Mouse (Mus musculus): Measurements from ENCODE around the gene Acot11.

Acot11 gene

DNA sequence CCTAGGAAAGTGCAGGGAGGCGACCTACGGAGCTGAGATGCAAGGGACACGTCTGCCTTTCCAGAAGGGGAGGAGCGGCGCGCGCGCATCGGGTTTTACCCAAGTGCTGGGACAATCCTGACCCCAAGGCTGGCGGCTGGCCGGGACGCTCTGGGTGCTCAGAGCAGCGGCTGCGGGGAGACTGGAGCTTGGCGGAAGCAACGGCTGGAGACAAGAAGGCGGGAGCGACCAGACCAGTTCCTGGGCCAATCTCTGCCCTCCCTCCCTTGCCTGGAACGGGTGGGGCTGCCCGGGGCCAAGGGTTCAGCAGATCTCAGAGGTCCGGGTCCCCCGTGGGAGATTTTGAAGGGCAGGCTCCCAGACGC is at the start of gene Acot11:
Acot11 (minus strand) TSS at position 89 of the 365 bp plus-strand sequence.
- in situ Hi-C loops (cut with MboI): no loop called here

DNA sequence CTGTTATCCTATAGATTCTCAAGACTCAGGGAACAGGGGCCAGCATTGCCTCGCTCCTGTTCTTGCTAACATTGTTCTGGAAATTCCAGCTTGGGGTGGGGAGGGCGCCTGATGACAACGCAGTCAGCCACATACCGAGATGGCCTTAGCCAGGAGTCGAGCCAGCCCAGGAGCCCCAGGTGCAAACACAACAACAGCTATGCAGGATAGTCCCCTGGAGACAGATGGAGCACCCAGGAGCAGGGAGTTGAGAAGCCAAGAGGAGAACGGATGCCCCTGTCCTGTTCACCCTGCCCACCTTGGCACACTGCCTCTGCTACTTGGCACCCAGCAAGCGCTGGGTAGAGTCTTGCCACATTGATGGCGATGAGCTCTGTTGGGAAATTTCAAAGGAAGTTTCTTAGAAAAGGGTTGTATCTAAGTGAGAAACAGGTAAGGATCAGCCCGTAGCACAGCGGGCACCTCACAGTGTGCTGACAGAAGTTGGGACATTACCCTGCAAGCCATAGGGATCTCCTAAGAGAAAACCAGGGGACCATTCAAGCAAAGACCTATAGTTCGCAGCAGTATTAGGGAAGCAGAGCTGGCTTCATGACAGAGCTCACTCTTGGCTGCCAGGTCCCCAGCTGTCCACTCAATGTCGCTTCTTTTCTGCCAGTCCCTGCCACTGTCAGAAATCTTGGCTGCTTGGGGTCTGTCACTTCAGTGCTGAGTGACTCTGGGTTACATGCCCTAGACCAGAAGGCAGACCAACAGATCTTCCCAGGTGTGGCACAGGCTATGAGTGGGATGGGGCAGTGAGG is 43.7 kb upstream of the Acot11 start:
- in situ Hi-C loops (cut with MboI): loop anchor here (25.0 kb wide), 1 partner anchor 314 kb away; no protein-coding TSS in a partner anchor

DNA sequence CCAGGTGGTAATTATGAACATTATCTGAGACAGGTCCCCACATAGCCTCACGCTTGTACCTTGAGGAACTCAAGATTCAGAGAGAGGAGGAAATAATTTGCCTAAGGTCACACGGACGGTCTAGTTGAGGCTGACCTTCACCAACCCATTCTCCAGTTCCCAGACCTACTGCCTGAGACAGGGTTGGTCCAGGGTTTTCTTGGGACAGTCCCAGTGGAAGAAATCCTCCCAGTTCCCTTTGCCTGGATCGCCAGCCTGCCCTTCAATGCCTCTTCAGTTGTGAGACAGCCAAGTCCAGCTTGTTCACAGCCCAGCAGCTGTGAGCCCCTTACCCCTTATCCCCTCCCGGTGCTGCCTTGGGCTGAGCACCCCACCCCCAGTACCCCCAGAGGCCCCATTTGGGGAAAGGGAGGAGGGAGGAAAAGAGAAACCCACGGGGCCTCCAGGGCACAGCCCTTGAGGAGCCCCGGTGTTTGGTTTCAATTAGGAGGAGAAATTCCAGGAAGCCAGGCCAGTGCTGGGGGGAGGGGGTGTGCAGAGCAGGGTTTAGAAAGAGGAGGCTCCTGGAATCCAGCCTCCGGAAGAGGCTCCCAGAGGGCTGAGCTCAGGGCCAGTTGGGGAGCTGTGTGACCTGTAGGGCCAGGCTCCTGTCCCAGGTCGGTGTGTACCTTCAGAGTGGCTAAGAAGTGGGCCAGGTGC is 42.9 kb upstream of the Acot11 start:
- in situ Hi-C loops (cut with MboI): loop anchor here (25.0 kb wide), 1 partner anchor 315 kb away; no protein-coding TSS in a partner anchor

DNA sequence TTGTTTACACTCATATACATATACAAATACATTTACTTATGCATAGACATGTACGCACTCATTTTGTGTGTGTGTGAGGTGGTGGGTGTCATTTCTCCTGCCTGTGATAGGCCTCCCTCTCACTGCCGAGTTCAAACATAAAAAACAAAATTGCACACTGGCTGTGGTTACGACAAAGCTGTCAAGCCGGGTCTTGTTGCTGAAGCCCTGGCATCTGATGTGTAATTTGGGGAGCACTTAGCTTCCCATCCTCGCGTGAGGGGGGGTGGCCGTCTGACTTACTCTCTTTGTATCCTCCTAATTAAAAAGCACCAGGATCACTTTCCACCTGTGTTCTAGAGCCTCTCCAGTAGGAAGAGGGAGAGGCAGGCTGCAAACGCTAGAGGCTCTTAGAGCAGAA is 37.8 kb upstream of the Acot11 start:
- in situ Hi-C loops (cut with MboI): loop anchor here (25.0 kb wide), 1 partner anchor 320 kb away; no protein-coding TSS in a partner anchor

DNA sequence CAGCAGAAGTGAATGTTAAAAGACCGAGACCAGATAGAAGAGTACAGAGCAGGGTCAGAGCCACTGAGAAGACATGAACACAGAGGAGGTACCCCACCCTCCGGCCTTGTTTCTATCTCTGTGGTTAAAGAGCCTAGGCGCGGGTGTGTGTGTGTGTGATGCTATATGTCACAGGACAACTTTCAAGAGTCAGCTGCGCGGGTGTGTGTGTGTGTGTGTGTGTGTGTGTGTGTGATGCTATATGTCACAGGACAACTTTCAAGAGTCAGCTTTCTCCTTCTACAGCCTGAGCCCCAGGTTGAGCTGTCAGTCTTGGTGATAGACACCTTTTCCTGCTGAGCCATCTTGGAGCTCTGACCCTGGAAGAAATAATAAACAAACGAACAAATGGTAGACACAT is 37.1 kb upstream of the Acot11 start:
- in situ Hi-C loops (cut with MboI): loop anchor here (25.0 kb wide), 1 partner anchor 320 kb away; no protein-coding TSS in a partner anchor

DNA sequence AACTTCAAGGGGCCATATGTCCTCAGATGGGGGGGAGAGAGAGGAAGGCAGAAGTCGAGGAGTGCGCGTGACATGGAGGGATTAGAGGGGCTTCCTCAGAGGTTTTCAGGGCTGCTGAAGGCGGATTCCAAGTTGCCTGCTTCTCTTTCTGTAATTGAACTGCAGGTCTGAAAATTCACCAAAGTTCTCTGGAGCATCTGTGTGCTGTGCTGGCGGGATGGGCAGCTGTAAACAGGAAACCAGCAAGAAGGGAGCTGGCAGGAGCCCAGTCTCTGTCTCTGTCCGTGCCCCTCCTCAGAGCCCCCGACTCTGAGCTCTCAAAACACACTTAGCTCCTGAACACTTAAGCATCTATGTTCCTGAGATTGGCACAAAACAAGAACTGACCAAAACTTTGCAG is 36.5 kb upstream of the Acot11 start:
- in situ Hi-C loops (cut with MboI): loop anchor here (25.0 kb wide), 1 partner anchor 321 kb away; no protein-coding TSS in a partner anchor

DNA sequence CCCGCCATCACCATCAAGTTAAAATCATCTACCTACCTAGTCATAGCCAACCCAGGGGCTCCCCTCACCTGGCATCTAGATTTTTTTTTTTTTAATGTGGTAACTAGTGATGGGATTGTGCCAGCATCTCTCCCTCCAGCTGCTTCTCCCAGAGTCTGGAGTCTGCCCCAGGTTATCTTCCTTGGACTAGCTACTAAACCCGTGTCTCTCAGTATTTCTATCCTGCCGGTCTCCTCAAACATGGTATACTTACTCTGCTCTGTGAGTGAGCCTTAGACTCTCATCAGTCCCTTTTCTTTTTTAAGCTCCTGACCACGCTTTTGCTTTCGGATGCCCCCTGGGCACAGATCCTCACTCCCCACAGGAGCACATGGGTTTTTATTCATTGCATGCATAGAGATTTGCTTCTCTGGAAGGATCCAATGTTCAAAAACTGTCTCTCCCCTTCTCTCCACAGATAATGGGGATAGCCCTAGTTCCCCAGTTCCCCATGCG is 35.9 kb upstream of the Acot11 start:
- in situ Hi-C loops (cut with MboI): loop anchor here (25.0 kb wide), 1 partner anchor 322 kb away; no protein-coding TSS in a partner anchor

DNA sequence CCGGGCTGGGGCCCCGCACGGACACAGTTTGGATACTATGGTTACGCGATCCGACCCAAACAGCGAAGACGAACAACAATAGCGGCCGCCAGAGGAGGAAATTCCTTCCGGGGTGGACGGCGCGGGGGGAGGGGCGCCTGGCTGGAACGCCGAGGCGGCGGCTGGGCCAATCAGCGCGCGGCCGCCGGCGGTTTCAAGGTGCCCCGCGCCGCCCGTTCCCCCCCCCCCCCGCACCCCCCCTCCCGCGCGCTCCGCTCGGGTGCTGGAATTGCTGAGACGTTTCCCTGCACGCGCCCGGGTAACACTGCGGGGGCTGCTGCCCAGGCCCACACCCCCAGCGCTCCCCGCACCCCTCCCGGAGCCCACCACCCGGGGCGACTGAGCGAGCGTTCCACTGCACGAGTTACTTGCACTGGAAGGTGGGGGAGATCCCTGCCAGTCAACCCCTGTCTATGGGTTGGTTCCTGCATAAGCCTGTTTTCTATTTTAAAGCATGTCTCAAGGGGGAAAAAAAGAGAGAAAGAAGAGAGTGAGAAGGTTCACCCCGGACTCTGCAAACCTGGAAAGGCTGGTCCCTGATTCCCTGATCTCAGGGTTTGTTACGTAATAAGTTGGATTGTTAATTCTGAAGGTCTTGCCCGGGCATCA is 35.3 kb upstream of the Acot11 start:
- in situ Hi-C loops (cut with MboI): loop anchor here (5.0 to 25.0 kb wide), 3 partner anchors 67 to 322 kb away; no protein-coding TSS in a partner anchor

DNA sequence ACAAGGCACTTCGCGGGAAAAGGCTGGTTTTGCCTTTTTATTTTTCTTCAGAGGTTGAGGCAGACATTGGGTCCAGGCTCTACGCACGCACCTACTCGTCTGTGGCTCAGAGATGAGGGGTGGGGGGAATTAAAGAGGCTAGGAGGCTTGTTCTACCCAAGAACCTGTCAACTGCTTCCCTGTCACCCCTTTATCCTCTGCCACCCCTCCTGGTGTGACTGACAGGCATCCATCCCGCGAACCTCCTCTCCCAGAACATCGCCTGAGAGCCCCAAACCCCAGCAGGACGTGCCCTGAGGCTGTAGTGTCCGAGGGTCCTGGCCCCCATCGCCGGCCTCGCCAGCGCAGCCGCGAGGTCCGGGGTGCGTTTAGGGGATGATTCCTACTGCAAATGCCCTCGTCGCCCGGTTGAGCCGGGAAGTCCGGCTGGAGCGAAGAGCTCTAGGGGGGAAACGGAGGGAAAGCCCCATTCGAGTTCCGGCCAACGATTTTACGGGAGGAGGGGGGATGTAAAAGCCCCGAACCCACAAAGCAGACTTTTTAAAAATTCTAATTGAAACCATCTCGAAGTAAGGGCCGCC is 34.5 kb upstream of the Acot11 start:
- in situ Hi-C loops (cut with MboI): loop anchor here (5.0 to 25.0 kb wide), 3 partner anchors 68 to 323 kb away; no protein-coding TSS in a partner anchor

DNA sequence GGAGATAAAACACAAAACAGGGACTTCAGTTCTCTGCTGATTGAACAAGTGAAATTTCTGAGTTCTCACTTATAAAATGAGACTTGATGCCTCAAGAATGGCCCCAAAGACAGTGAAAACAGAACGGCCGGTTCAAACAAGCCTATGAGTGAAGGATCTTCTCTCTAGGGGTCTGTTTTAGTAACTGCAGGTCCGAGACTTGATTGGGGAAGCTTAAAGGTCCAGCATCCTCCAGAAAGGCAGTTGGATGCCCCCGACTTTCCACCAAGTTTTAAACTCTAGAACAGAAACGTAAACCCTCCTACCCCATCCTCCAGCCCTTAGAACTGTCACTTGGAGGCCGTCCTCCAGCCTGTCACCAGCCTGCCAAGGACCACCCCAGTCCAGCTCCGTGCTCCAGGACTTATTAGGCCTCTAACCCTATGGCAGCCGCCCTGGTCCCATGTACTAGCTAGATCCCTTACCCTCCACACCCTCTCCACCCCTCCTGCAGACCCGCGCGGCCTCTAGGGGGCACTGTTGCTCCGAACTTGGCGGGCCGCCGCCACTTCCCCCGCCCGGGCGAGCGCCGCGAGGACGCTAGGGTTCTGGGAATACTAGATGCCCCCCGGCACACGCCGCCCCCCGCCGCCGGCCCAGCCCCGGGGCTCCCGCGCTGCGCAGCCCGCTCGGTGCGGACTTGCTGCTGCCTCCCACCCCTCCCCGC is 33.9 kb upstream of the Acot11 start:
- in situ Hi-C loops (cut with MboI): loop anchor here (5.0 to 25.0 kb wide), 3 partner anchors 69 to 324 kb away; no protein-coding TSS in a partner anchor

DNA sequence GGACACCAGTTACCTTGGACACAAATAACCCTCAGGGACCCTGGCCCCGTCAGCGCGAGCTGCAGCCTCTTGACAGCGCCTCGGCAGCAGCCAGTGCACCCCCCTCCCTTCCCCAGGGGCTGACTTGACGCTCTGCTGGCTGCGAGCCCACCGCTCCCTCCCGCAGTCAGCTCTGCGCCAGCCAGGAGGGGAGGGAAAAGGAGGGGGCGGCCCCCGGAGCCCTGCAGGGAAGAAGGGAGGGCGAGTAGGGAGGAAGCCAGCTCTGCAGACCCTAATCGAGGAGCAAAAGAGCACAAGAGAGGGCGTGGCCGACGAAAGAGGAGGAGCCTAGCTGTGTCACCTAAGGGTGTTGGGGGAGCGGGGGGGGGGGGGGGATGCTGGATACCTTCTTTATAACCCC is 33.2 kb upstream of the Acot11 start:
- in situ Hi-C loops (cut with MboI): loop anchor here (5.0 to 25.0 kb wide), 3 partner anchors 69 to 324 kb away; no protein-coding TSS in a partner anchor

DNA sequence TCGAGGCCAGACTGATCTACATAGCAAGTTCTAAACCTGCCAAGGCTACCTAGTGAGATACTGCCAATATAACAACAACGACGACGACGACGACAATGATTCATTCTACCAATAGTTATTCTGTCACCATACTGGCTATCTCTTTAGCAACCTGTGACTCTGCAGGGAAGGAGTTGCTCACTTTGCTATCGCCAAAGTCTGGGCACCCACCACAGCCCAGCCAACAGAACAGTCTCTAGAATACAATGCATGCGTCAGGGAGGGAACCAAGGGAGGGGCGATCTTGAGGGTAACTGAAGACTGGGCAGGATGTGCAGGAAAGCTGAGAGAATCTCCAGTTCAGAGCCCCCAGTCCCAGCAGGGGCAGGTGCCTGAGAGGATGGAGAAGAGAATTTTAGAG is 32.6 kb upstream of the Acot11 start:
- in situ Hi-C loops (cut with MboI): loop anchor here (5.0 to 25.0 kb wide), 3 partner anchors 70 to 325 kb away; no protein-coding TSS in a partner anchor

DNA sequence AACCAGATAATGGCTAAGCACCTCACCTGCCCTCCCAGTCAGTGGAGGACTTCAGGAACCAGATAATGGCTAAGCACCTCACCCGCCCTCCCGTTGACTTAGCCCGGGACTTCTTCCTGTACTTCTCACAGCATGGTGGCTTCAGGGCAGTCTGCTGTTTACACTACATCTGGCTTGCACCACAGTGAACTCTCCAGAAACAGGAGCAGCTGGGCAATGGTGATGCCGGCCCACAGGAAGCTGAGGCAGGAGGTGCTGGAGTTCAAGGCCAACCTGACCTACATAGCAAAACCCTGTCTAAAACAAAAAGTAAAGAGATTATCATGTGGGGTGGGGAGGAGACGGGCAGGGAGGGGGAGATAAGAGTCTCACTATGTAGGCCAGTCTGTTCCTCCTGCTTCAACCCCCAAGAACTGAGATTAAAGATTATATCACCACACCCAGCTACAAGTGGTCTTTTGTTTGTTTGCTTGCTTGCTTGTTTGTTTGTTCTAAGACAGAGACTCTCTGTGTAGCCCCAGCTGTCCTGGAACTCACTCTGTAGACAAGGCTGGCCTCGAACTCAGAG is 25.8 kb upstream of the Acot11 start:
- in situ Hi-C loops (cut with MboI): loop anchor here (10.0 to 25.0 kb wide), 2 partner anchors 154 to 332 kb away; no protein-coding TSS in a partner anchor

DNA sequence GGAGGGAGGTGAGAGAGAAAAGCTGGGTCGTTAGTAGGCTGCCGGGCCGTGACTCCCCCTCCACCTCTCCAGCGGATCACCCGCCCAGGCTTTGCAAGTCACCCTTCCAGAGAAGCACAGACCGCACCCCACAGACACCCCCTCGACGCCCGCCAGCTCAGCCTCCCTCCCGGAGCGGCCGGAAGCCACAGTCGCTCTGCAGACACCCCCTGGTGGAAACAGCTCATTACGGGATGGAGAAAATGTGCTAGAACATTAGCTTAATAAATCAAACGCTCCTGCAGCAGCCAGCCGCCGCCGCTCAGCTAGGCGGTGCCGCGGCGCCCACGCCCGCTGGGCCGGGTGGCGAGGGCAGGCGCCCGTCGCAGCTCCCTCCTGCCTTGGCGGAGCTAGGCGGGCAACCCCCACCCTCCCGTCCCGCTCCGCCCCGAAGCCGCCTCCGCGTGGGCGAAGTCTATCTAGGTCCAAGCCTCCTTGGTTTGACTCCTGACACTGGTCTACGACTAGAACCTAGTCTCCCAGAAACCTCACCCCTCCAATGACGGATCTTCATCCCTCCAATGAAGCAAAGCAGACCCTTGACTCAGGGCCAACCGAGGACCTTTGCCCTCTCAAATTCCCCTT is 23.1 kb upstream of the Acot11 start:
- in situ Hi-C loops (cut with MboI): loop anchor here (25.0 kb wide), 1 partner anchor 334 kb away; no protein-coding TSS in a partner anchor

DNA sequence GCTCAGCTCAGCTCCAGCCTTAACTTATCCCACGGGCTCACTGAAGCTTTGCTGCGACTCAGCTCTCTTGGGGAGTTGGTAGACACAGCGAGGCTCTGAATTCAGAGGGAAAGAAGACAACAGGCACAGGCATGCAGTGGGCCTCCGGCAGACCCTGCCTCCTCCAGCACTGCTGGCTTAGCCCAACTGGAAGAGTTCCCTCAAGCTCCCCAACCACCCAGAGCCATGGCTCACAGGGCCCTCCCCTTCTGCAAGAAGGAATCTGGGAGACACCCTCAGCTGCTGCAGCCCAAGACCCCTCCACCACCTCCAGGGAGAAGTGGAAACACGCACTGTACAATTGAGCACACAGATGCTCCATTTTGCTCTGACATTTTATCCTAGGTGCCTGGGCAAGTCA is 20.4 kb upstream of the Acot11 start:
- in situ Hi-C loops (cut with MboI): loop anchor here (25.0 kb wide), 1 partner anchor 337 kb away; no protein-coding TSS in a partner anchor

DNA sequence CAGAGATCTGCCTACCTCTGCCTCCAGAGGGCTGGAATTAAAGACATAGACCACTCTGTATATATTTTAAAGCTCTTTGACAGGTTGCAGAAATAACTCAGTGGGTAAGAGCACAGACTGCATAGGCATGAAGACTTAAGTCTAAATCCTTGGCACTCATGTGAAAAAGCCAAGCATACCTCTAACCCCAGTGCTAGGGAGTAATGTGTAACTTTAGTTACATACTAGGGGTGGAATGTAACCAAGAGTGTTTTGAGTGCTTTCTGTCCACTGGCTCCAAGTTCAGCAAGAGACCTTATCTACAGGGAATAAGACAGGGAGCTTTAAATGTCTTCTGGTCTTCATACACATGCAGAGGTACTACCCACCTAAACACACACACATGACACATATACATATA is 14.6 kb upstream of the Acot11 start:
- in situ Hi-C loops (cut with MboI): no loop called here

DNA sequence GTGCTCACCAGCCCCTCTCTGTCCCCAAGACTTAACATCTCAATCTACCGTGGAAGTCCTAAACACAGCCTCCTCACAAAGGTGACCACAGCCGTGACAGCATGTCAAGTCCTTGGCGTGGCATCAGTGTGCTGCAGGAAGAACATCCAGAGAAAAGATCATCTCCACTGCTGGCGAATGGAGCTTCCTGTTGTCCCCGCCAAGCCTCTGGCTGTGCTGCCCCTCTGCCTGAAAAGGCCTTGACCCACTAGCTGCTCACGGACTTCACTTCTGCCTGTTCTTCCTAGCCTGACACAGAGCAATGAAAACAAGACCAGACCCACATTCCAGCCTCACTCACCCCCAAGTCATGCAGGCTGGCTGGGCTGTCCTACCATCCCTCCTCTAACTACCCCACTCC is 13.5 kb upstream of the Acot11 start:
- in situ Hi-C loops (cut with MboI): no loop called here

DNA sequence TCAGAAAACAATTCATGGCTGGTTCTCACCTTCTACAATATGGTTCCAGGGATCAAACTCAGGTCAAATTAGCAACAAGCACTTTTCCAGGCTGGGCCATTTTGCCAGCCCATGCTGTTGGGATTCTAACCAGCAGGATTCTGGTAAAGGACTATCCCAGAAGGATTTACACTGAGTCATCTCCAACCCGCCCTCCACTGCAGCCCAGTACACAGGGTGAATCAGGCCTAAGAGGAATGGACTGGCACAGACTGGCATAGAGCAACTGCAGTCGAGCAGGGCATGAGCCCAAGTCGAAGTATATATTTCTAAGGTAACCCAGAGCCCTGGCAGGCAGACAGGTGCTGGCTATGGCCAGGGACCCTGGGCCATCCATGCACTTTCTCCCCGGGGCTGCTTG is 12.2 kb upstream of the Acot11 start:
- in situ Hi-C loops (cut with MboI): no loop called here

DNA sequence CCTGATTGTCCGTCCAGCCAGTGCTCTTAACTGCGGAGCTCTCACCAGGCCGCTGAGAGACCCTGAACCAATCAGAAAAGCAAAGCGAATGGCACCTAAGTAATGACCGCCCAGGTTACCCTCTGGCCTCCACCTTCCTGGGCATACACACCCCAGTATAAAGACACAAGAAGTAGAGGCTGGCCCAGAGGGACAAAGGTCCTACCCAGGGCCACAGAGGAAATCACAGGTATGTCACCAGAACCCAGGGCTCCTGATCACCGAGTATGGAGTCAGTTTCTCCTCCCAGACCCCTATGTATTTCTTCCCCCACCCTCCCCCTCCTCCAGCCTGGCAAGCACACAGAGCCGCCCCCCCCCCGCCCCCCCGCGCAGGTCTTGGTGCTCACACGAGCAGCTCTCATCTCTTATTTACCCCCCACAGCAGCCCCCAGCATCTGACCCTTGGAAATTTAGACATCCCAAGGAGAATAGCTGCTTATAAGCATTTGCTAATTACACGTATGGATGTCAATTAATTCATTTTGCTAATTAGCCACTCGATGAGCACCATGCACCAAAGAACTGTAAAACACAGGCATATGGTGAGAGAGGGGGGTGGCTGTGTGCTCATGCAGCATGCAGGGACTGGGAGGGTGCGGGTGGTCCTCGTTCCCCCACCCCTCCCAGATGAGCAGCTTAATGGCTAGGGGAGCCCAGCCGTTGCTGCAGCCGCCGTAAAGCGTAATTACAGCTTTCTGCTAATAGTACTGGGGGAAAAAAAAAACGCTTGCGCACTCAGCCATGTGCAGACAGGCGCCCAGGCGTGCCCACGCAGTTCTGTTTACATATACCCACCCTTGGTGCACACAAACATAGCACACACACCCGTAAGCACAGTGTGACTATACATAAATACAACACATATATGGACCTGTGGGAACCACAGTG is 10.9 kb upstream of the Acot11 start:
- in situ Hi-C loops (cut with MboI): no loop called here

Data from mature B cell (primary cell).